Mouse (Mus musculus) right cerebral cortex, adult 18-20 months (tissue): ENCODE measurements at regions not wholly inside any gene's neighbourhood (a gene's known extent, or its start where the extent isn't known, plus 50 kb on each side); places are given as distances from the start of the nearest gene placed in this dataset.

Source experiments
- DNase-seq: peaks from one replicate; pipeline ENCODE4 v3.0.0; 2022; ENCODE audit warnings: mixed read lengths

- no peak for DNase-seq
These were observed 112.5 kb upstream of the Irf2bp2 start for GRCm38 (mm10) chr8:126706247-126706646.

GRCm38 (mm10) chr8:126705391-126705790, 111.6 kb upstream of the Irf2bp2 start:
- DNase-seq: no peak

- no peak for DNase-seq
These were observed 110.9 kb upstream of the Irf2bp2 start for GRCm38 (mm10) chr8:126704706-126705105.

GRCm38 (mm10) chr8:126703546-126703945, 109.8 kb upstream of the Irf2bp2 start:
- no peak for DNase-seq

- no peak for DNase-seq
These were observed 108.5 kb upstream of the Irf2bp2 start for GRCm38 (mm10) chr8:126702294-126702693.

- DNase-seq: no peak
These were observed 105.6 kb upstream of the Irf2bp2 start for GRCm38 (mm10) chr8:126699389-126699775.

GRCm38 (mm10) chr8:126698601-126699388, 105.0 kb upstream of the Irf2bp2 start:
- no peak for DNase-seq

GRCm38 (mm10) chr8:126696346-126697010, 102.7 kb upstream of the Irf2bp2 start:
- DNase-seq: no peak

GRCm38 (mm10) chr8:126694370-126694769, 100.6 kb upstream of the Irf2bp2 start:
- peak; percentile 90 for DNase-seq

- DNase-seq: no peak
These were observed 99.9 kb upstream of the Irf2bp2 start for GRCm38 (mm10) chr8:126693642-126694041.

GRCm38 (mm10) chr8:126692711-126693110, 98.9 kb upstream of the Irf2bp2 start:
- no peak for DNase-seq

GRCm38 (mm10) chr8:126692263-126692662, 98.5 kb upstream of the Irf2bp2 start:
- peak; percentile 21 for DNase-seq

GRCm38 (mm10) chr8:126688450-126688849, 94.7 kb upstream of the Irf2bp2 start:
- no peak for DNase-seq

GRCm38 (mm10) chr8:126688014-126688413, 94.2 kb upstream of the Irf2bp2 start:
- DNase-seq: no peak

GRCm38 (mm10) chr8:126686827-126687226, 93.0 kb upstream of the Irf2bp2 start:
- no peak for DNase-seq

- DNase-seq: peak; percentile 56
These were observed 91.6 kb upstream of the Irf2bp2 start for GRCm38 (mm10) chr8:126685365-126685764.

- DNase-seq: no peak
These were observed 90.2 kb upstream of the Irf2bp2 start for GRCm38 (mm10) chr8:126683950-126684349.

GRCm38 (mm10) chr8:126683555-126683947, 89.8 kb upstream of the Irf2bp2 start:
- no peak for DNase-seq

GRCm38 (mm10) chr8:126682817-126683554, 89.2 kb upstream of the Irf2bp2 start:
- no peak for DNase-seq

- no peak for DNase-seq
These were observed 88.3 kb upstream of the Irf2bp2 start for GRCm38 (mm10) chr8:126681948-126682651.

GRCm38 (mm10) chr8:126678004-126678751, 84.4 kb upstream of the Irf2bp2 start:
- DNase-seq: no peak

GRCm38 (mm10) chr8:126675153-126675552, 81.4 kb upstream of the Irf2bp2 start:
- peak; percentile 80 for DNase-seq
